Mouse (Mus musculus): Measurements from ENCODE around the gene Slco1a6. TPM values are rescaled to one million over a fixed set of nuclear protein-coding genes. Genes with fewer than 3 reads are reported as not detected.

The Slco1a6 gene
- polyA plus RNA-seq, 1 experiment, result 0.04 TPM

DNA sequence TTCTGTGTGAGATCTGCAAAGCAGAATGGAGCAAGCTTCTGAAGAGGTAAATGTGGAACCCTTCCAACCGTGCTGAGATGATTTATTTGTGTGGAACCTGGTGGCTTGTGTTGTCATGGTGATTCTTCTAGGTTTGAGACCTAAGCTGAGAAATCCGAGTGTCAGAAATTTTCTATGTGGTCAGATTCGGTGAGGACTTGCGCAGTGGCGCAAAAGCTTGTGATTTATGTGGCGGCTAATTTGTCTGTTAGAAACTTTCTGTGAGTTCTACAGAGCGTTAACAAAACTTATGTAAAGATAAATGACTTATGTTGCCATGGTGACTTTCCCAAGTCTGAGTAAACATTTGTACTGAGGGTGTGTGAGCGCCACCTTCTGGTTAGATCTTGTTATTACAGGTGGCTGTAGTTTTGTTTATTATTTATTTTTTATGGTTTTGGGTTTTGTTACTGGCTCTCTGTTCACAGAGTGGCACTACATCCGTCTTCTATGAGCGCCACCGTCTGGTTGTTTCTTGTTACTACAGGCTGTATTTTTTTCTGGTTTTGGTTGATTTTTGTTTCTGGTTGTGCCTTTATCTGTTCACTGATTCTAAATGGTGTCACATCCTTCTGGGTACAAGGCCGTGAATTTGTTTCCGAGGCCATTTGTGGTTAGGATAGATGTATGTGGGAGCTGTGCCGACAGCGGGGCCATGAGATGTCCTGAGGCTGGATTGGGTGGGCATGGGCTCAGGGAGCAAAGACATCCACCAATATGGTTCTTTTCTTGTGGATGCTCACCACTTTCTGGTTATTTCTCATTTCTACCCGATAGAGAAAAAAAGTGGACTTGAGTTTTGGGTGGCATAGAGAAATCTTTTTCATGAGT is 167.8 kb downstream of the Slco1a6 start:
- DNase-seq (ENCODE audit: extremely low spot score in 1 of 2, low spot score in 1 of 2), result peak; percentile 17 to 71

DNA sequence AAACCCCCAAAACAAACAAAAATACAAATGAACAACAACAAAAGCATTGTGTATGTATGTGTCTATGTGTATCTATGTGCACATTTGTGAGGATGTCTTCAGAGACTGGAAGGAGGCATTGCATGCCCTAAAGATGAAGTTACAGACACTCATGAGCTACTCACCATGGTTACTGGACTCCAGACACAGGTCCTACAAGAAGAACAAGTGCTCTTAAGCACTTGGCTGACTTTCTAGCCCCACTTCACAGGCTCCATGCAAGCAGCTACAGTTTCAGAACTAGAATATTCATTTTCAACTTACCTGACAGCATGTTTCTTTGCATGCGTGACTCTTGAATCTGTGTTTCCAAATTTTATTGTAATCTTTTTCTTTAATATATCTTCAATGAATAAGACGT is 172.6 kb downstream of the Slco1a6 start:
- DNase-seq (ENCODE audit: extremely low spot score in 1 of 2, low spot score in 1 of 2), result no peak

Other genes starting within 250 kb of the Slco1a6 start
- not detected in 2 replicates for gene Gm6614, start 197.1 kb downstream of the Slco1a6 start, polyA plus RNA-seq (2012; rRNA removed)
- gene Iapp, start 89.9 kb upstream of the Slco1a6 start, polyA plus RNA-seq (2012; rRNA removed), result not detected in 2 replicates
- gene Slco1a5, start 114.5 kb upstream of the Slco1a6 start, polyA plus RNA-seq (2012; rRNA removed), result 0.24 and 0.29 TPM in 2 replicates
- 11.0 and 12.4 TPM in 2 replicates for gene Pyroxd1, start 137.1 kb upstream of the Slco1a6 start, polyA plus RNA-seq (2012; rRNA removed)
- gene Recql, start 178.6 kb upstream of the Slco1a6 start, polyA plus RNA-seq (2012; rRNA removed), result 14.6 and 15.2 TPM in 2 replicates
- 24.7 and 25.3 TPM in 2 replicates for gene Golt1b, start 178.7 kb upstream of the Slco1a6 start, polyA plus RNA-seq (2012; rRNA removed)
- gene Spx, start 204.9 kb upstream of the Slco1a6 start, polyA plus RNA-seq (2012; rRNA removed), result 9.3 and 10.8 TPM in 2 replicates